Mouse (Mus musculus) kidney, postnatal 4 days (tissue): Measurements from ENCODE around the gene Pla2g6.

Experiments used
- DNase-seq, 2 experiments: peaks; one replicate each; pipeline ENCODE4 v3.0.0; 2021; ENCODE audit warnings: mixed read lengths in 2 of 2

Pla2g6 gene

DNA sequence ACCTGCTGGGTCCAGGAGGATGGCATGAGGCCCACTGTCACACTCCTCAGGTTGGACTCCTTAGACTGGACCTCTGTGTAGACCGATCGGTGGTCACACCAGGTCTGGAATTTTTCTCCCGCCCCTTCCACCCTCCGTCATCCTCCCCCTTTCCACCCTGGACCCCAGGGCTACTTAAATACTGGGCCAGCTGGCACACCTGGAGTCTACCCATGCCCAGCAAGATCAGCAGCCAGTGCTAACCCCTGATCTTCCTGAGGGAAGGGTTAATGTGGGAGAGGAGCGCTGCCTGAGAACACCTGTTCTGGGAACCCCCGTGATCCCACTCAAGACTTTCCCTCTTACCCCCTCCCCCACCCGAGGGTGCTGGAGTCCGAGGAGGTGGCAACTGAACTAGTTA is 20.5 kb upstream of the Pla2g6 start:
- DNase-seq, result peak in 1 of 2 experiments; percentile 4

DNA sequence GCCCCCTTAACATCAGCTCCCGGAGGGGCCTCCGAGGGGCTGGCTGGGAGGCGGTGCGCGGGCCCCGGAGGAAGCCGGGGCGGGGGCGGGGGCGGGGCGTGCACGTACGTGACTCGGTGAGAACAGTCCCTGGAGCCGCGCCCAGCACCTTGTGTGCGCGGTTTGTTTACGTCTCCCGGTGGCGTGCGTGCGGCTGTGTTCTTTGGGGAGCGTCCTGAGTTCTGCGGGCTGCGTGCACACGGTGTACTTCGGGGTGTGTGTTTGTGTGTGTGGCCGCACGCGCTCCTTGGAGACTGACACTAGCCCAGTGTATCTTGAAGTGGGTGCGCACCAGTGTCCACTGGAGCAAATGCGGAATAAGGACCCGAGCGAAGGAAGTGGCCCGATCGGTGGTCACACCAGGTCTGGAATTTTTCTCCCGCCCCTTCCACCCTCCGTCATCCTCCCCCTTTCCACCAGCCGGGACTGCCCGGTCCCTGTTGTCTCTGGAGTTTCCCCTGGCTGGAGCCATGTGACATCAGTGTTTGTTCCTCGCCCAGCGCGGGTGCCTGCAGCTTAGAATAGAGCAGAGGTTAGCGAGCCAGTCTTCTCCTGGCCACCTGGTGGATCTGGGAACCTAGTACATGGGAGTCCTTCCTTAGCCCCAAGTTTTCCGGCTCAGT is 19.8 kb upstream of the Pla2g6 start:
- peak; percentile 69 to 81 for DNase-seq

DNA sequence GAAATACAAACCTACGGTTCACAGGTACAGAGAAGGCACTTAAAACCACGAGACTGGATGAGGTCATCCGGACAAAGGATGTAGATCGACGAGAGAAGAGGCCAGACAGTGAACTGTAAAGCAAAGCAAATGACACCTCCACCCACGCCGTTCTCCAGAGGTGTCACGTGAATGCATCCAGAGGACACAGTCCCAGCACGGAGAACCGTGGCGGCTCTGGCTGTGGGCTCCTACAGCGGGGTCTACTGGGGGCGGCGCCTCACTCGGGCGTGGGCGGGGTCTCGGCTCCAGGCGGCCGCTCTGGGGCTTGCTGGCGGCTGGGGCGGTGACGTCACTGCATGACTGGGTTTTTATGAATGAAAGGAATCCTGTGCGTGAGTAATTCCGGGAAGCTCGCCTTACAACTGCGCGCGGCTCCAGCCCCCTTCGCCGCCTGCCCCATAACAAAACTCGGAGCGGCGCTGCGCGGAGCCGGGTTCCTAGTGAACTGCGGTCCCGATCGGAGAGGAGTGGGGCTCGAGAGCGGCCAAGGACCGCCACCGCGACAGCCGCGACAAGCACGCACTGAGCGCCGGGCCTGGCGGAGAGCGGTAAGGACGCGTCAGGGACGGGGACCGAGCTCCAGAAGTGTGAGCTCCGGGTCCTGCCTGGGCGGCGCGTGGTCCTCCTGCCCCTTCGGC is 19.1 kb upstream of the Pla2g6 start:
- peak; percentile 95 to 97 for DNase-seq

DNA sequence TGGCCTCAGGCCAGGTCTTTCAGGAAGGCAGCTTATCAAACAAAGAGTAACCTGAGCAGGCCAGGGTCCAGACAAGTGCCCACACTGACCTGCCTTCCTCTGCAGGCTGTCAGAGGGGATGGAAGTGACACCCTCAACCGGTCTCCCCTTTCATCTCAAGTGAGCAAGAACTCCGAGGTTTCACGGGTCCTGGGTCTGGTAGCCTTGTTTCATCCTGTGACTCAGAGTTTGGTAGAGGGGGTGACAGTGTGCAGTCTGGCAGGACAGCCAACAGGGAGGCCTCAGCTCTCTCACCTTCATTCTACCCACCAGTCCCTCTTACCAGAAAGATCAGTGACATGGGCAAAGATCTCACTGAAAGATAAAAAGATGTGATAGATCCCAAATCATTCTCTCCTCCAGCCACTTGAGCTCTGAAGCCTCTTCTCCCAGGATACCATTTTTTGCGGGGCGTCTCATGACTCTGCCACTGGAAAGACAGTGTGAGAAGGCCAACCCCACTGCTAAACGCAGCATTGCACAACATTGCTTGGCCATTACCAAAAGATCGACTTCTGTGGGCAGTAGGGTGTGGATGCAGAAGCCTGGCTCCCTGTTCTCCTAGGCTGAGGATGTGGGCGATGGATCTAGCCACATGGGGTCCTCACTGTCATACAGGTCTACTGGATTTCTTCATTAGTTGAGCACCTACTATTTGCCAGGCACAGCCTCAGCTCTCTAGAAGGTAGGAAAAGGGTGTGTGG is 18.0 kb upstream of the Pla2g6 start, which contains the start of gene Maff:
Gene Maff, plus strand, starts transcription at position 571 of the 743 bp plus-strand sequence.
- peak in 1 of 2 experiments; percentile 4 for DNase-seq

DNA sequence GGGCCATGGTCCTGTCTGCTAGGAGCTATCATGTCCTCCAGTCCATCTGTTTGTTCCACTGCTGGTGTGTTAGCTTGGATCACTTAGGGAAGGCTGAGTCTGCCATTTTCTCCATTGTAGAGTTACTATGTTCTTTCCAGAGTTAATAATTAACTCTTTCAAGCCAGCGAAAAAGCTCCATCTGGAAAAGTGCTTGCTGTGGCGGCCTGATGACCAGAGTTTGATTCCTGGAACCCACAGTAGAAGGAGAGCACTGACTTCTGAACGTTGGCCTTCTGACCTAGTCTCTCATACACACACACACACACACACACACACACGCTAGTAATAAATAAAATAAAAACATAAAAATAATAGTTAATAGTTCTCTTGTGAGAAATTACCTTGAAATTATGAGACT is 16.4 kb upstream of the Pla2g6 start:
- peak in 1 of 2 experiments; percentile 3 for DNase-seq

DNA sequence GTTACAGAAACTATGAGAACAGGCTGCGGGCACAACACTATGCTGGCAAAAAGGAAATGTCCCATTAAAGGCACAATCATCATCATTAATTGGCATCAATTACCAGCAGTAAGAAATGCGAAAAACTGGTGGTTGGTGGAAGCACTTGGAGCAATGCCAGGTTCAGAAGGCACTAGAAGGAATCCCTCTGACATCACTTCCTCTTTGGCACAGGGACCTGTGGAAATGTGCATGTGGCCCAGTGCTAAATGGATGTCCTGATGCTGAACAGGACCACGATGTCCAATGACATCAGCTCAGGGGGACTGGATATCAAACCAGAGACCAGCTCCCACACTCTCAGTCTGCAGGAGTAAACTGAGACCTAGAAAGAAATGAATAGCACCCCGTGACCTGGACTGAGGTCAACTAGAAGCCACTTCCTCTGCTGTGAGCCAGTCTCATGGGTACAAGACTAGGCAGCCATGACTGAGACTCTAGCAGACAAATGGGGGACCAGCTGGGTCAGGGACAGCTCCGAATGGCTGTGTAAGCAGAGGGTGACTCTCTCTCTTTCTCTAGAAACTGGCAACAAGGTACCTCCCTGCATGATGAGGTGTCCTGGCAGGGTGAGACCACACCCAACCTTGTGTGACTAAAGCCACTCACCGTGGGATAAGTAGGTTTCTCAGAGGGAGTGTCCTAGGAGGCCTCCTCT is 14.6 kb upstream of the Pla2g6 start:
- DNase-seq, result no peak

DNA sequence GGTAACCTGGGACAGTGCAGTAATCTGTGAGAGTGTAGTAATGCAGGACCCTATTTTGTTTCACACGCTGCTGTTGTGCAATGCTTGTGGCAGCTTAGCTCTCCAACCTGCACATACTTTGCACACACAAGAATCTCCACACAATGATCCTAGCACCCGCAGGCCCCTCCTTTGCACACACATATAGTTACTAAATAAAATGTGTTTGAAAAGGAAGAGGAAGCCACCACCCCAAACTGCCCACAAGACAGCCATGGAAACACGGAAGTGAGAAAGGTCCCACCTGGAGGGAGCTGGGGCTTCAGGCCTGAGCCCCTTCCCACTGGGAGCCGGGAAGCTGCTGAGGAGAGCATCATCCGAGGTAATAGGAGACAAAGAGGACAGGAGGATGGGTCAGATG is 10.8 kb upstream of the Pla2g6 start:
- no peak for DNase-seq

DNA sequence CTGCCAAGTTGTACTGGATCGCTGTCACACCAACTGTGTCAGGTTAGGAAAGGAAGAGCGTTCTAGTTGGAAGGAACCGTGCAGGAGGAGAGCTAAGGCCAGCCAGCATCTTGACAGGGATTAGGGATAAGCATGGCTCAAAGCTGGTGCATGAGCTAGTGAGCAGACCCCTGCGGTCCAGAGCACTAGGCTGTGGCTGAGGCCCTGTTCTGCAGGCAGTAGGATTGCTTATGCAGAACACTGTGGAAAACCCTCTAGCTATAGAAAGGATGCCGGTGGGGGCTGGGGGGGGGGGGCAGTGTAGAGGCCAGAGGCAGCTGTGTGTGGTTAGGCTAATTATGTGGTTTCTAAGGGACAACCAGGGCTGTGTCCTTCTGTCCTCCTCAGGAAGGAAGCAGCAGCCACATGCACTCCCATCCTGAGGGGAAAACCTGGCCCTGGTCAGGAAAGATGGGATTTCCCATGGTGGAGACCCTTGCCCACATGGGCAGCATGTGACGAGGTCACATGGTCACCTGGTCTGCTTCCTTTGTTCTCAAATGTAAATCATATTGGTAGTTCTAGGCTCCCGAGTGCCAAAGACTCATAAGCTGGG is 7.0 kb upstream of the Pla2g6 start:
- no peak for DNase-seq

DNA sequence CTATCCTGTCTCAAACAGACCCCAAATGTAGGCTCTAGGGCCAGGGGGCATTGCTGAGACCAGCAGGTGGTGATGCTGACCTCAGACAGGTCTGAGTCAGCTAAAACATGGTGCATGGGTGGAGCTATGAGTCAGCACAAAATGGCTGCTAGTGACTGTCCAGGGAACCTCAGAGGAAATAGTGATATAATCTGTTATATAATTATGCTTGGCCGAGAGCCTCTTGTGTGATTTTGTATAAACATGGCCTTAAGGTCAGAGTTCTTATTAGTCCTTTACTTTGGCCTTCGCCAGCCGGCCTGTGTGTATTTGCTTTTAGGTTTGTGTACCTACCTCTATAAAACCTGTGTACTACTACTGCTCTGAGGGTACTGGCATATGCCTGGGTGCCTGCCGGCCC is 5.2 kb upstream of the Pla2g6 start:
- no peak for DNase-seq

DNA sequence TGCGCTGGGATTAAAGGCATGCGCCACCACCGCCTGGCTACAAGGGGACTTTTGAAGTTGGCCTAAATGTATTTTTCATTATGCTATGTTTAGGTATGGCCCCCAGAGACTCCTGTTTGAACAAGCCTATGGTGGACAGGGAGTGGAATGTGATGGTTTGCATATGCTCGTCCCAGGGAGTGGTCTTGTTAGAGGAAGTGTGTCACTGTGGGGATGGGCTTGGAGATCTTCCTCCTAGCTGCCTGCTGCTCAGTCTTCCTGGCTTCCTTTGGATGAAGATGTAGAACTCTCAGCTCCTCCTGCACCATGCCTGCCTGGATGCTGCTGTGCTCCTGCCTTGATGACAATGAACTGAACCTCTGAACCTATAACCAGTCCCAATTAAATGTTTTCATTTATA is 2.3 kb upstream of the Pla2g6 start:
- DNase-seq, result no peak

DNA sequence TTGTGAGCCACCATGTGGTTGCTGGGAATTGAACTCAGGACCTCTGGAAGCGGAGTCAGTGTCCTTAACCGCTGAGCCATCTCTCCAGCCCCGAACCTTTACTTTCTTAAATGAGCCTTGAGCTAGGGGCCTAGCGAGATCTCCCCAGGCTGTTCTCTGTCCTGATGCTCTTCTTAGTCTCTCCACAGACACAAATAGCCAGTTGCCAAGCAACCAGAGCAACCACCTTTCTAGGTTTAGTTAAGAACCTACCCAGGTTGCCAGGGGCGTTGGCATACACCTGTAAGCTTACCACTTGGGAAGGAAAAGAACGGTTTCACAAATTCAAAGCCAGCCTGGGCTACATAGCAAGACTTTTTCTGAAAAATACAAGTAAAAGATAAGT is 1.8 kb upstream of the Pla2g6 start:
- no peak for DNase-seq

DNA sequence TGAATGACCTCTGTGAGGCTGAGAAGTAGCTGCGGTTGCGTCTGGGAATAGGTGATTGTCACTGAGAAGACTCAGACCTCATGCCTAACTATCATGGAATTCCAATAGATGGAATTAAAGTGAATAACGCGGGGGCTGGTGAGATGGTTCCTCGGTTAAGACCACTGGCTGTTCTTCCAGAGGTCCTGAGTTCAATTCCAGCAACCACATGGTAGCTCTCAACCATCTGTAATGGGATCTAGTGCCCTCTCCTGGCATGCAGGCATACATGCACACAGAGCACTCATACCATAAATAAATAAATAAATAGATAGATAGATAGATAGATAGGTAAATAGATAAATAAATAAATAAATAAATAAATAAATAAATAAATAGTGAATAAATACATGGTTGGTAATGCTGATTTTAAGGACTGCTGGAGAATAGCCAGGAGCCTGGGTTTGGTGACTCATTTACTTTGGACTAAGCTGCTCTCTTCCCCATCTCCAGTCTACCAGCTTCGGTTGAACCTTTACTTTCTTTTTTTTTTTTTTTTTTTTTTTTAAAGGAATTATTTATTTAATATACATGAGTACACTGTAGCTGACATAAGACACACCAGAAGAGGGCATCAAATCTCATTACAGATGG is 1.3 kb upstream of the Pla2g6 start:
- no peak for DNase-seq

DNA sequence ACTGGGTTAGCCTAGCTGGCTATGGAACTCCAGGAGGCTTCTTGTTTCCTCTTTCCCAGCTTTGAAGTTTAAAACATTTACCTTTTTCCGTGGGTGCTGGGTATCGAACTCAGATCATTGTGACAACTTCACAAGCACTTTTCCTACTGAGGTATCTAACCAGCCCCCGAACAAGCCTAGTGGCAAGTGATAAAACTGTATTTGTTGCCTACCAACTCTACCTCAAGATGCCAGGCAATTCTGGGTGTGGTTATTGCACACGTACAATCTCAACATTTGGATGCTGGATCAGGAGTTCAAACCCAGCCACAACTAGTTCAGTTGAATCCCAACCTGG is 717 bp upstream of the Pla2g6 start:
- DNase-seq, result no peak

DNA sequence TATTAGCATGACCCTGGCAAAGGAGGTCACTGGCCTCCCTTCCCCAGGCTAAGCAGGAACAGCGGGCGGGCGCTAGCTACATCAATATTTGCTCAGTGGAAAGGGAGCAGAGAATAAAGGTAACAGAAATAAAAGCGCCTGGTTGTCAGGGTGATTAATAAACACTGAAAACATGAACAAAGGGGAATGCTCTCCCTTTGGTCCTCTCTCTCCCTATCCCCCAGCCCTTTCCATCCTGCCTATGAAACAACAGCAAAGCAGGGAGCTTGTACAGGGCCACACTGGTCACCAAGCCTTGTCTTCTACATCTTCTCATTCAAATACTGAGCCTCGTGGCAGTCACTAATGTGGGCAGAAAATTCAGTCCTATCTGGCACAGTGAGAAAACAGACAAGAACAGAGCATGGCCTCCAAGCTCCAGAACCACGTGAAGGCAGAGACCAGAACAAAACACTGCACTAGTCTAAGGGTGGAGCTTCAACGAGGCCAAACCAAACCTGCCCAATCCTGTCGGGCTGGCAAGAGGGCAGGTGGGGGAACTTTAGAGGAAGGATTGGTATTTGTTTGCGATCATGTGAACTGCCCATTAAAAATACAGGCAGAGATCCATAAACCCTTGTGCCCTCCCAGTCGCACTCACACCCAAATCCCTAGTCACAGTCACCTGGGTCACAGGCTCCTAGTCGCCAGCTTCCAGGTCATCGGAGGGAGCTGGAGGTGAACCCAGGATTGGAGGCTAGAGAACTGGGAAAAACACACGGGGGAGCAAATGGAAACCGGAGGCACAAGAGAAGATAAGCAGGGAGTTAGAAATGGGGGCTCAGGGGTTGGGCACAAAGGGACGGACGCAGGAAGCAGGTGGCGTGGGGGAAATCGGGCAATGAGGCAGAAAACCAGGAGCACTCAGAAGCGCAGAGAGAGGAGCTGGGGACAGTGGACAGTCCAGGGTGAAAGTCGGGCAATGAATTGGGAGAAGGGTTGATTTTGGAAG is 924 bp downstream of the Pla2g6 start:
- DNase-seq, result peak; percentile 42 to 62

DNA sequence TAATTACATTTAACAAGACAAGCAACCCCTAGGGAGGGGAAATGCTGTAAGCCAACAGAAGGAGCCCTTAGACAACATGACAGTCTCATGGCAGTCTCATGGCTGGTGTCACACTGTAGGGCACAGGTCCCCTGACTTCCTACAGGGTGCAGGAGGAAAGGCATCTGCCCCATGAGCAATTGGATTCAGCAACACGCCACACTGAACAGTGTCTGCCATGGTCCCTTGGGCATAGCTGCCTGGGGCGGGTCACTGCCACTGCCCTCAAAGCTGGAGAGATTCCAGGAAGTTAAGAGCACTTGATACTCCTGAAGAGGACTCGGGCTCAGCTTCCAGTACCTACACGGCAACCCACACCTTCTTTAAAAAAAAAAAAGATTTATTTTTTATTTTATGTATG is 1.9 kb downstream of the Pla2g6 start:
- peak; percentile 33 to 45 for DNase-seq

DNA sequence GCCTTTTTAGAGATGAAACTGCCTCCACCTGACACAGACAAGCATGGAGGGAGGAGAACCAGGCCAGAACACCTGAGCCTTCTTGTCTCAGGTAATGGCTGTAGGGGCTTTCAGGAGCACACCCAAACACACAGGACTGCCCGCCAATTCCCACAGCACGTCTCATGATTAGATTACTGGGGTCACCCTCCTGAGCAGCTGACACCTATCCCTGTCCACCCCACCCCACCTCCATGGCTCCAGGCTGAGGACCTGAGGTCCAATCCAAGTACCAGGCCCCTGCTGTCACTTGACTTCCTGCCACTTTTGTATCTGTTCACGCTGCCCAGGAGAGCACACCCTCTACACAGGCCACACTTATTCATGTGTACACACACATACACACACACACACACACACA is 2.4 kb downstream of the Pla2g6 start:
- no peak for DNase-seq

DNA sequence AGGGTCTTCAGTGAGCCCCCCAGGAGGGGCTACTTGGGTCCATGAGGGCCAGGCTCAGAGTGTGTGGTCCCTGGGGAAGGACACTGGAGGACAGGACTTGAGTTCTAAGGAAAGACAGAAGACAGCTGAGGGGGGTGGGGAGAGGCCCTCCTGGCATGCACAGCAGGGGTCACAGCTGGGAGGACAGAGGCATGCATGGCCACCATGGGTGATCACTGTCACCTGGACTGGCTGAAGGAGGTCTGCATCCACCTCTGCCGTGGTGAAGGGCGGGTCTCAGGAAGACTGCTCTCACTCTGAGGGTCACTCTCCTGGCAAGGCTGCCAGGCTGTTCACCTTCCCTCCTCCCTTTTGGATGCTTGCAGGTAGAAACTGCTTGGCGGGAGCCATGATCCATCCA is 3.8 kb downstream of the Pla2g6 start:
- DNase-seq, result no peak

DNA sequence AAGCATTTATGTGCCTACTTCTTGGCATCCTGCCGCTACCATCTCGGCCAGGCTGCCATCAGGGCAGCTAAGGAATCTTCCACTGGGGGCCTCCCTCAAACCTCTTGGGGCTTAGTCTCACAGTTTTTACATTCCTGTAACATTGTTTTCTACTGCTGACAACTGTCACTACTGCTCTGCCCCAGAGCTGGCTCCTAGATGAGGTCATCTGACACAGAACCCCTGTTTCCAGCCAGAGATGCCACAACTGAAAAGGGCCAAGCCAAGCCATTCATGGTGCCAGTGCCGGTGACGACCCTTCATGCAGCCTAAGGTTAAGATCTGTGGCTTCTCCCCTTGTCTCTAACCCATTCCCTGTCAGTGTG is 4.4 kb downstream of the Pla2g6 start:
- DNase-seq, result no peak

DNA sequence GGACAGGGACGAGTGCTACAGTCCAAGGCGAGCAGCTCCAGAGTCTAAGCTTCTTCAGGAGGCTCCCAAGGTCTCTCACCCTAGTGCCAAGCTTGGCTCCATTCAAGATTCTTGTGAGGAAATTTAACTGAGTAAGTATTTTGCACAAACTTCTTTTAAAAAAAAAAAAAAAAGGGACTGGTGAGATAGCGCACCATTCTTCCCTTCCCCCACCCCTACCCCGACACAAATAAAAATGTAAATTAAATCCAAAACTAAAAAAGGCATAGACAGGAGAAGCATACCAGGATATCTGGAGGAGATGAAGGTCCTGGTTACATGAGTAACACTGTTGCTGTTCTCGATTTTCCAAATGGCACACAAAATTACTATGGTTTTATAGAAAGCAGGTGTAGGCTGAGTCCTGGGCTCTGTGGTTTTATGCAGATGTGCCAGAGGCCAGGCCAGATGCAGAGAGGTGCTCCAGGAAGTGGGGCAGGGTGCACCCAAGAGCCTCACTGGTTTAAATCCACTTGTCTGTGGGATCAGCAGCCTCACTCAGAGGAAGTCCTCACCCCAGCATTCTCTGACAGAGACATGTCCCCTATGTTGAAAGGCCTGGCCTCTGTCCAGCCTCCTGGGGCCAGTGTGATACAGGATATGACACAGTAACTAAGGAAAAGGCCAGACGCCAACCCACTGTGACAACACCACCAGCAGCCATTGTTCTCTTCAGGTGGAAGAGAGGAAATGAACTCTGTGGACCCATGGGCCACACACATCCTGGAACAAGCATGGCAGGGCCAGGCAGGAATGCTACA is 5.0 kb downstream of the Pla2g6 start:
- DNase-seq, result peak; percentile 79 to 86

DNA sequence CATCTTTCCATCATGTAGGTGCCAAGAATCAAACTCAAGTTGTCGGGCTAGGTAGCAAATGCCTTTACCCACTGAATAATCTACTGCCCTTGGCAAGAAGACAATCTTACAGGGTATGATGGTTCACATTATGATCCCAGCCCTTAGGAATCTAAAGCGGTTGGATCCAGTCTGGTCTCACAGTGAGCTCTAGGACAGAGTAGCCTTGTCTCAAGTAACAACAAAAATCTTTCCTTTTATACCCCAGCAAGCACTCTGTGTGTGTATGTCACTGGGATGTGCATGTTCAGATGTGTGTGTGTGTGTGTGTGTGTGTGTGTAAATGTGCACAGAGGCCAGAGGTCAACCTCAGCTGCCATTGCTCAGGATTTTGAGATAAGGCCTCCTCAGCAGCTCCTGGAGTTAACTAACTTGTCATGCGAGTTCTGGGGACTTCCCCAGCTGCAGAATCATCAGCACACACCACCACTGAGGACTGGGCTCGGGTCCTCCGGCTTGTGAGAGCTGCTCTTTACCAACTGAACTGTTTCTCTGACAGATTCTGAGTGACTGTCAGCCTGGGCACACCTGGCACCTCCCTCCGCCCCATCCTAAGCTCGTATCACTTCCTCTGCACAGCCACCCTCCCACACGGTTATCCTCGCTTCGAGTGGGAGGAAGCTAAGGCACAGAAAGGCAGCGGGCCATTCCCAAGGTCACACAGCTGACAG is 5.8 kb downstream of the Pla2g6 start:
- no peak for DNase-seq
